Mouse (Mus musculus) adipocyte (in vitro differentiated cells): ENCODE data around the gene Prim2.

Experiments
- DNase-seq: peaks from one replicate; pipeline ENCODE4 v3.0.0-alpha.2; 2016; ENCODE audit warnings: low spot score

The Prim2 gene

GRCm38 (mm10) chr1:33669708-33670141 lies at the start of gene Prim2:
Prim2 (minus strand) TSS chr1:33669795.
- peak; percentile 84 for DNase-seq

- no peak for DNase-seq
Observed at GRCm38 (mm10) chr1:33717636-33718035, 48.0 kb upstream of the Prim2 start.

- no peak for DNase-seq
Observed at GRCm38 (mm10) chr1:33714796-33715195, 45.2 kb upstream of the Prim2 start.

- peak; percentile 29 for DNase-seq
Observed at GRCm38 (mm10) chr1:33712026-33712425, 42.4 kb upstream of the Prim2 start.

- DNase-seq: no peak
Observed at GRCm38 (mm10) chr1:33709615-33710014, 40.0 kb upstream of the Prim2 start.

- no peak for DNase-seq
Observed at GRCm38 (mm10) chr1:33701244-33701643, 31.6 kb upstream of the Prim2 start.

GRCm38 (mm10) chr1:33696016-33696415 lies 26.4 kb upstream of the Prim2 start:
- DNase-seq: no peak

- no peak for DNase-seq
Observed at GRCm38 (mm10) chr1:33693893-33694292, 24.3 kb upstream of the Prim2 start.

GRCm38 (mm10) chr1:33690087-33690448 lies 20.5 kb upstream of the Prim2 start:
- DNase-seq: no peak

- peak; percentile 60 for DNase-seq
Observed at GRCm38 (mm10) chr1:33689446-33690086, 20.0 kb upstream of the Prim2 start.

GRCm38 (mm10) chr1:33688810-33689209 lies 19.2 kb upstream of the Prim2 start:
- no peak for DNase-seq

GRCm38 (mm10) chr1:33684459-33684858 lies 14.9 kb upstream of the Prim2 start:
- DNase-seq: peak; percentile 75

GRCm38 (mm10) chr1:33680890-33681289 lies 11.3 kb upstream of the Prim2 start:
- no peak for DNase-seq

- no peak for DNase-seq
Observed at GRCm38 (mm10) chr1:33680435-33680834, 10.8 kb upstream of the Prim2 start.

GRCm38 (mm10) chr1:33673158-33673960 lies 3.8 kb upstream of the Prim2 start:
- peak; percentile 55 for DNase-seq

- DNase-seq: peak; percentile 71
Observed at GRCm38 (mm10) chr1:33672514-33672913, 2.9 kb upstream of the Prim2 start.

GRCm38 (mm10) chr1:33672083-33672482 lies 2.5 kb upstream of the Prim2 start:
- no peak for DNase-seq

- DNase-seq: no peak
Observed at GRCm38 (mm10) chr1:33671441-33671840, 1.8 kb upstream of the Prim2 start.

- DNase-seq: peak; percentile 57
Observed at GRCm38 (mm10) chr1:33670164-33670616, 595 bp upstream of the Prim2 start.

- no peak for DNase-seq
Observed at GRCm38 (mm10) chr1:33663605-33664117, 5.9 kb downstream of the Prim2 start.

GRCm38 (mm10) chr1:33663163-33663562 lies 6.4 kb downstream of the Prim2 start:
- peak; percentile 60 for DNase-seq

GRCm38 (mm10) chr1:33658302-33658701 lies 11.3 kb downstream of the Prim2 start:
- no peak for DNase-seq

GRCm38 (mm10) chr1:33657574-33658149 lies 11.9 kb downstream of the Prim2 start:
- DNase-seq: peak; percentile 73
